Mouse (Mus musculus): ENCODE results near the gene Fbxw8. TPM values are rescaled to one million over a fixed set of nuclear protein-coding genes. Genes with fewer than 3 reads are reported as not detected.

The Fbxw8 gene
- polyA plus RNA-seq, 1 experiment: 72.5 TPM

GRCm38 (mm10) chr5:118073213-118073773 is 82.0 kb downstream of the Fbxw8 start:
- H3K36me3 ChIP-seq (ENCODE audit: control insufficient read depth, insufficient read depth): peaks cover 36% of the 10 kb centered on the region
- TF ChIP-seq FOSL1 (IDR thresholded peaks at IDR 0.05; ENCODE audit: insufficient read depth, low read length, poor library complexity, severe bottlenecking) (no peak), MYOG (IDR thresholded peaks at IDR 0.05; ENCODE audit: control insufficient read depth, extremely low read depth, insufficient read length) (no peak), CTCF (IDR thresholded peaks at IDR 0.05; ENCODE audit: control insufficient read depth, insufficient read depth, insufficient read length) (no peak), MAX (IDR thresholded peaks at IDR 0.05) (no peak), USF1 (IDR thresholded peaks at IDR 0.05; ENCODE audit: low read depth) (no peak), MYOD1 (IDR thresholded peaks at IDR 0.05; ENCODE audit: control insufficient read depth, insufficient read length, low read depth) (no peak), CEBPB (IDR thresholded peaks at IDR 0.05; ENCODE audit: low read depth) (no peak)
- H3K79me3 ChIP-seq (ENCODE audit: low read depth): no peaks in the 10 kb centered on the region
- H3ac ChIP-seq (ENCODE audit: control insufficient read depth, insufficient read length, low read depth): no peak overlapping the region
- H3K4me3 ChIP-seq (ENCODE audit: insufficient read depth, poor library complexity, severe bottlenecking): no peak overlapping the region
- no peaks in the 10 kb centered on the region for H3K79me2 ChIP-seq (ENCODE audit: control insufficient read depth, insufficient read depth)
- no peaks in the 10 kb centered on the region for H3K27me3 ChIP-seq (ENCODE audit: control insufficient read depth, insufficient read depth, insufficient read length)

- no peak overlapping the region for H3ac ChIP-seq (ENCODE audit: control insufficient read depth, insufficient read length, low read depth)
- no peak for TF ChIP-seq MYOG (IDR thresholded peaks at IDR 0.05; ENCODE audit: control insufficient read depth, extremely low read depth, insufficient read length)
- TF ChIP-seq MYOD1 (IDR thresholded peaks at IDR 0.05; ENCODE audit: control insufficient read depth, insufficient read length, low read depth): no peak
- no peak for TF ChIP-seq MAX (IDR thresholded peaks at IDR 0.05)
- no peak for TF ChIP-seq CTCF (IDR thresholded peaks at IDR 0.05; ENCODE audit: control insufficient read depth, insufficient read depth, insufficient read length)
- no peak for TF ChIP-seq FOSL1 (IDR thresholded peaks at IDR 0.05; ENCODE audit: insufficient read depth, low read length, poor library complexity, severe bottlenecking)
- no peak for TF ChIP-seq CEBPB (IDR thresholded peaks at IDR 0.05; ENCODE audit: low read depth)
- no peak for TF ChIP-seq USF1 (IDR thresholded peaks at IDR 0.05; ENCODE audit: low read depth)
Observed at GRCm38 (mm10) chr5:118071766-118072165, 83.5 kb downstream of the Fbxw8 start.

DNA sequence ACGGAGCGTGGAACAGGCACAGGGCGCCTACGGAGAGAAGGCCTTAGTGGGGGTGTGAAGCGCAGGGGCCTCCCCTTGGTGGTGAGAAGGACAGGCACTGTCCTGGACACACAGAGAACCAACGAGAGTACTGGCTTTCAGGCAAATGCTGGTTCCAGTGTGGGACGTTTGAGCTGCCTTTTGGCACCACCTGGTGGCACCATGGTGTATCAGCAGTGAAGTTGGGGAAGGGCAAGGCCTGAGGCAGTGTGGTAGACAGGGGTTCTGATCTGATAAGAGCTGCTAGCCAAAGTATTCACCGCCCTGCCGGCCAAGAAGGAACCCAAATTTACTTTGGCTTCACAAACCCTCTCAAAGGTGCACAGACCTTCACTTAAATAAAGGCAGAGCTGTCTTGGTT is 85.9 kb downstream of the Fbxw8 start:
- TF ChIP-seq CTCF (IDR thresholded peaks at IDR 0.05; ENCODE audit: control insufficient read depth, insufficient read depth, insufficient read length) (peak; percentile 91), MAX (IDR thresholded peaks at IDR 0.05) (no peak), MYOD1 (IDR thresholded peaks at IDR 0.05; ENCODE audit: control insufficient read depth, insufficient read length, low read depth) (no peak)
- Histone ChIP-seq H3K4me3 (ENCODE audit: insufficient read depth, poor library complexity, severe bottlenecking) (no peak overlapping the region), H3K79me2 (ENCODE audit: control insufficient read depth, insufficient read depth) (no peaks in the 10 kb centered on the region), H3K27me3 (ENCODE audit: control insufficient read depth, insufficient read depth, insufficient read length) (no peaks in the 10 kb centered on the region), H3K36me3 (ENCODE audit: control insufficient read depth, insufficient read depth) (peaks cover 12% of the 10 kb centered on the region), H3ac (ENCODE audit: control insufficient read depth, insufficient read length, low read depth) (no peak overlapping the region), H3K79me3 (ENCODE audit: low read depth) (no peaks in the 10 kb centered on the region)

More at GRCm38 (mm10) chr5:118071766-118072165, 83.5 kb downstream of the Fbxw8 start:
- H3K27me3 ChIP-seq (ENCODE audit: control insufficient read depth, insufficient read depth, insufficient read length): no peaks in the 10 kb centered on the region
- no peaks in the 10 kb centered on the region for H3K79me3 ChIP-seq (ENCODE audit: low read depth)
- H3K79me2 ChIP-seq (ENCODE audit: control insufficient read depth, insufficient read depth): no peaks in the 10 kb centered on the region
- peaks cover 32% of the 10 kb centered on the region for H3K36me3 ChIP-seq (ENCODE audit: control insufficient read depth, insufficient read depth)
- no peak overlapping the region for H3K4me3 ChIP-seq (ENCODE audit: insufficient read depth, poor library complexity, severe bottlenecking)

DNA sequence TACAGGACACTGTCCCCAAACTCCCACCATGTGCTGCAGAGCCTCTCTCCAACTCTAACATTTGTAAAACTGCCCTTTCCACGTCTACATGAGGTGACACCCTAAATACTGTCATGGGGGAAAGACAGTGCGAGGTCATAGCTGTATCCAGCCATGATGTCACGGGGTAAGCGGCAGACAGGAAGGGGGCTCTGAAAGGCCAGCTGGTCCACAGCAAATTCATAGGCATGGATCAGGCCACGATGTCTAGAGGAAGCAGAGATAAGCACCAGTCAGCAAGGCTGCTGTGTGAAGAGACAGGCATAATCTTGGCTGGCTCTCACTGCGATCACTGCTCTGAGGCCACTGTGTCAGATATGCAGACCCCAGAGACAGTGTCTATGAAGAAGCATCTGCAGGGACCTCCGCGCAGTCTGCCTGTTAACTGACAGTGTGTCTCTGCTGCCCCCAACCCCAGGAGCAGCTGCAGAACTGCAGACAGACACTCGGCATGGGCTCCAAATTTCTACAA is 87.2 kb downstream of the Fbxw8 start:
- H3ac ChIP-seq (ENCODE audit: control insufficient read depth, insufficient read length, low read depth): no peak overlapping the region
- peaks cover 12% of the 10 kb centered on the region for H3K36me3 ChIP-seq (ENCODE audit: control insufficient read depth, insufficient read depth)
- TF ChIP-seq CEBPB (IDR thresholded peaks at IDR 0.05; ENCODE audit: low read depth) (no peak), CTCF (IDR thresholded peaks at IDR 0.05; ENCODE audit: control insufficient read depth, insufficient read depth, insufficient read length) (no peak), FOSL1 (IDR thresholded peaks at IDR 0.05; ENCODE audit: insufficient read depth, low read length, poor library complexity, severe bottlenecking) (no peak), MYOG (IDR thresholded peaks at IDR 0.05; ENCODE audit: control insufficient read depth, extremely low read depth, insufficient read length) (no peak), MYOD1 (IDR thresholded peaks at IDR 0.05; ENCODE audit: control insufficient read depth, insufficient read length, low read depth) (no peak), USF1 (IDR thresholded peaks at IDR 0.05; ENCODE audit: low read depth) (no peak)

GRCm38 (mm10) chr5:118067572-118067971 is 87.7 kb downstream of the Fbxw8 start:
- H3K4me3 ChIP-seq (ENCODE audit: insufficient read depth, poor library complexity, severe bottlenecking): no peak overlapping the region
- H3ac ChIP-seq (ENCODE audit: control insufficient read depth, insufficient read length, low read depth): no peak overlapping the region
- TF ChIP-seq MYOG (IDR thresholded peaks at IDR 0.05; ENCODE audit: control insufficient read depth, extremely low read depth, insufficient read length): no peak
- no peak for TF ChIP-seq CEBPB (IDR thresholded peaks at IDR 0.05; ENCODE audit: low read depth)
- no peak for TF ChIP-seq MYOD1 (IDR thresholded peaks at IDR 0.05; ENCODE audit: control insufficient read depth, insufficient read length, low read depth)
- TF ChIP-seq CTCF (IDR thresholded peaks at IDR 0.05; ENCODE audit: control insufficient read depth, insufficient read depth, insufficient read length): no peak
- no peak for TF ChIP-seq MAX (IDR thresholded peaks at IDR 0.05)
- TF ChIP-seq USF1 (IDR thresholded peaks at IDR 0.05; ENCODE audit: low read depth): no peak
- TF ChIP-seq FOSL1 (IDR thresholded peaks at IDR 0.05; ENCODE audit: insufficient read depth, low read length, poor library complexity, severe bottlenecking): no peak
- no peaks in the 10 kb centered on the region for H3K79me2 ChIP-seq (ENCODE audit: control insufficient read depth, insufficient read depth)
- H3K36me3 ChIP-seq (ENCODE audit: control insufficient read depth, insufficient read depth): peaks cover 12% of the 10 kb centered on the region
- no peaks in the 10 kb centered on the region for H3K27me3 ChIP-seq (ENCODE audit: control insufficient read depth, insufficient read depth, insufficient read length)
- no peaks in the 10 kb centered on the region for H3K79me3 ChIP-seq (ENCODE audit: low read depth)

More for the DNA sequence above, 87.2 kb downstream of the Fbxw8 start:
- Histone ChIP-seq H3K27me3 (ENCODE audit: control insufficient read depth, insufficient read depth, insufficient read length) (no peaks in the 10 kb centered on the region), H3K79me2 (ENCODE audit: control insufficient read depth, insufficient read depth) (no peaks in the 10 kb centered on the region), H3K79me3 (ENCODE audit: low read depth) (no peaks in the 10 kb centered on the region), H3K4me3 (ENCODE audit: insufficient read depth, poor library complexity, severe bottlenecking) (no peak overlapping the region)

DNA sequence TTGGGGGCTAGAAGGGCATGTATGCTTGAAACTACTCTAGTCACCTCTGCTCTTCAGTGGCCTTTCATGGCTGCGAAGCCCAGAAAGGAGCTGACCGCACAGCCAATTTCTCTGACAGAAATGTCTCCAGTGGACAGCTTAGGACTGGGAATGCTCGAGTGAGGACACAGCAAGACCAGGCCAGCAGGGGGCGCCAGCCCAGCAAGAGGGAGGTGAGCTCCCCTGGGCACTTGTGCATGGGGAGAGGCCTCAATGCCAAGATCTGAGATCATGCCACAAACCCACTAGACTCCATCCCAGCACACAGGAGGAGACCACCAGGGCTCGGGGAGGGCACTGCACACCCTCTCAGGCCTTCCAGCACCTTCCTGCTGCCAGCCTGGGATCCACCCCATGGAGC is 88.4 kb downstream of the Fbxw8 start:
- H3K79me3 ChIP-seq (ENCODE audit: low read depth): no peaks in the 10 kb centered on the region
- TF ChIP-seq CTCF (IDR thresholded peaks at IDR 0.05; ENCODE audit: control insufficient read depth, insufficient read depth, insufficient read length): peak; percentile 74
- no peak for TF ChIP-seq MYOG (IDR thresholded peaks at IDR 0.05; ENCODE audit: control insufficient read depth, extremely low read depth, insufficient read length)
- H3K4me3 ChIP-seq (ENCODE audit: insufficient read depth, poor library complexity, severe bottlenecking): no peak overlapping the region
- H3K27me3 ChIP-seq (ENCODE audit: control insufficient read depth, insufficient read depth, insufficient read length): no peaks in the 10 kb centered on the region
- H3ac ChIP-seq (ENCODE audit: control insufficient read depth, insufficient read length, low read depth): no peak overlapping the region
- H3K79me2 ChIP-seq (ENCODE audit: control insufficient read depth, insufficient read depth): no peaks in the 10 kb centered on the region
- peaks cover 12% of the 10 kb centered on the region for H3K36me3 ChIP-seq (ENCODE audit: control insufficient read depth, insufficient read depth)
